Mouse (Mus musculus): ENCODE measurements around the gene Bpifb2.
A peak's percentile ranks its signal among the peaks of the same experiment; 100 is the strongest.

DNA sequence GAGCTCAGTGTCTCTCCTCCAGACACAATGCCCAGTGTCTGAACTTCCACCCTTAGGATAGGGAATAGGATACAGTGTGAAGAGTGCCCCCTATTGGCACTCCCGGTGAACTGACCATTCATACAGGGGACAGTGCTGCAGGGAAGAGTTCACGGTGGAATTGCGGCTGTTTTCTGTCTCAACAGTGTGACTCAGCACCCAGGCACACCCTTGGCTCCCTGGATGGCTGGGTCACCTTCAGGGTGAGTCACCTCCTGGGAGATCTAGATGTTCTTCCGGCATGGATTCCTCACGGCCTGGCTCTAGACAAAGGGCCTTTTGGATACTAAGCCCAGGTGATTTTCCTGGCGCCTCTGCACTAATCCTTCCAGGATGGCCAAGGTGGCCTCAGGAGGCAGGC lies 60.5 kb downstream of the Bpifb2 start:
- TF ChIP-seq ZNF384 (IDR thresholded peaks at IDR 0.05; ENCODE audit: low read depth, low read length): no peak
- TF ChIP-seq MAFK (IDR thresholded peaks at IDR 0.05; ENCODE audit: insufficient read depth, low read depth, low read length): 0 out of 2 replicates have a peak, but pooled peaks have one; percentile 15
- TF ChIP-seq CHD2 (IDR thresholded peaks at IDR 0.05; ENCODE audit: low read depth, low read length): no peak
- no peak for TF ChIP-seq ZC3H11A (IDR thresholded peaks at IDR 0.05; ENCODE audit: borderline replicate concordance, low read depth, low read length)
- TF ChIP-seq HCFC1 (IDR thresholded peaks at IDR 0.05; ENCODE audit: borderline replicate concordance, insufficient read depth, low read length): no peak

Measured in ES-E14 (cell line).